Mouse (Mus musculus) kidney, adult 9 months (tissue): ENCODE data around the gene Il4i1.

ENCODE experiments used
- DNase-seq: peaks from one replicate; pipeline ENCODE4 v3.0.0; 2022

Il4i1 gene

GRCm38 (mm10) chr7:44815721-44816469 lies at the start of gene Il4i1, which contains the start of gene Nup62:
TSS of gene Il4i1 (plus strand) at chr7:44816387.
TSS of gene Nup62 (plus strand) at chr7:44816088.
- DNase-seq = peak; percentile 99

- no peak for DNase-seq
Observed at GRCm38 (mm10) chr7:44768129-44768528, 48.1 kb upstream of the Il4i1 start.

- DNase-seq = peak; percentile 79
Observed at GRCm38 (mm10) chr7:44770046-44770578, 46.1 kb upstream of the Il4i1 start.

GRCm38 (mm10) chr7:44772591-44773204 lies 43.5 kb upstream of the Il4i1 start:
- DNase-seq = no peak

DNA sequence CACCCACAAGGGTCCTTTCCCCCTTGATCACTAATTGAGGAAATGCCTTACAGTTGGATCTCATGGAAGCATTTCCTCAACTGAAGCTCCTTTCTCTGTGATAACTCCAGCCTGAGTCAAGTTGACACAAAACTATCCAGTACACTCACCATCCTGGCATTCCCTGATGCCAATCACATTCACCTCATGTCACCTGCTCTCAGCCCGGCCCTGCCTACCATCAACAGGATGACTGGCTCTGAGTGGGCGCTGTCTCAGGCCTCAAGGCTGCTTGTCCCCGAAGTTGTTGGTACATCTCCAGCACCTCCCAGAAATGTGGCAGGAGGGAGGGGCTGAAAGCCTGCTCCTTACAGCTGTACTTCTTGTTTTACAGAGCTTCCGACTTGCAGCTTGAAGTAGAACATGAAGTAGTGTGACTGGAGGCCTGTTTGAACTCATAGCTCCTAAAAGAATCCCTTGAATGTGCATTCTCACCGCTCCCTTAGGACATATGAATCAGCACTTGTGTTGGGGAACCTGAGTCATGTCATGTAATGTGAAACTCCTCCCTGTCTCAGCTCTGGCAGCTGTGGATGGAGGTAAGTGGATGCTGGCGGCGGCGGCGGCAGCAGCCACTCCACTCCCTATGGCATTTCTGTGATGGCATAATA lies 39.2 kb upstream of the Il4i1 start:
- DNase-seq = no peak

DNA sequence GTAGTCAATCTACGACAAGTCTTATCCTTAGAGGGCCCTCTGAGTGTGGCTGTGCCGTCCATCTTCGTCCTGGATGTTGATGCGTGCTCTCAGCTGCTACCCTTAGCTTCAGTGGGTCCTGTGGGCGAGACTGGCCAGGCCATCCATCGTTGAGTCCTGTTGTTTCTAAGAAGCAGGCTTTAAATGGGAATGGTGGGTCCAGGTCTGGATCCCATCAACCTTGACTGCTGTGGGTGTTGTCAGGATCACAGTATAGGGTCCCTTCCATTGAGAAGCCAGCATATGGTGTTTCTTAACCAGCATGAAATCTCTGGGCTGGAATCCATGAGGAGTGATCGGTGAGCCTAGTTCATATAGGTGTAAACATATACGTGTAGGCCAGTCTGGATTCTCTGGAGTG lies 36.1 kb upstream of the Il4i1 start:
- DNase-seq = no peak

DNA sequence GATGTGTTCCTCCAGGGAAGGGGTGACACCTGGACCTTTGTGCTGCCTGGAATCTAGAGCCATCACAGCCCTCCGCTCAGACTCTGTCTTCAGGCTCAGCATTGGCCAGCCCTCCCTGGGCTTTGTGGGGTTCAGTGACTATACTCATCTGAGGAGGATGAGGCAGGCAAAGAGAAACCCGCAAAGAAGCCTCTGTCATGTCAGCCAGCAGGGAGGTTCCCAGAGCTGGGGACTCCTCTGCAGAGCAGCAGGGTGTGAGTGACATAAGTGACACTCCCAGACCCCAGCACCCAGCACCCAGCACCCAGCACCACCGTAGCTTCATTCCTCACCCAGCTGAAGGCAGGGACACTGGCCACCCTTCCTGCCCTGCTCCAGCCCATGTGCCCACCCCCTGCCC lies 26.7 kb upstream of the Il4i1 start:
- no peak for DNase-seq

GRCm38 (mm10) chr7:44790066-44790465 lies 26.1 kb upstream of the Il4i1 start:
- no peak for DNase-seq

GRCm38 (mm10) chr7:44792781-44793180 lies 23.4 kb upstream of the Il4i1 start:
- no peak for DNase-seq

- DNase-seq = no peak
Observed at GRCm38 (mm10) chr7:44808927-44809326, 7.3 kb upstream of the Il4i1 start.

GRCm38 (mm10) chr7:44809466-44809865 lies 6.7 kb upstream of the Il4i1 start:
- no peak for DNase-seq

- no peak for DNase-seq
Observed at GRCm38 (mm10) chr7:44810365-44810764, 5.8 kb upstream of the Il4i1 start.

DNA sequence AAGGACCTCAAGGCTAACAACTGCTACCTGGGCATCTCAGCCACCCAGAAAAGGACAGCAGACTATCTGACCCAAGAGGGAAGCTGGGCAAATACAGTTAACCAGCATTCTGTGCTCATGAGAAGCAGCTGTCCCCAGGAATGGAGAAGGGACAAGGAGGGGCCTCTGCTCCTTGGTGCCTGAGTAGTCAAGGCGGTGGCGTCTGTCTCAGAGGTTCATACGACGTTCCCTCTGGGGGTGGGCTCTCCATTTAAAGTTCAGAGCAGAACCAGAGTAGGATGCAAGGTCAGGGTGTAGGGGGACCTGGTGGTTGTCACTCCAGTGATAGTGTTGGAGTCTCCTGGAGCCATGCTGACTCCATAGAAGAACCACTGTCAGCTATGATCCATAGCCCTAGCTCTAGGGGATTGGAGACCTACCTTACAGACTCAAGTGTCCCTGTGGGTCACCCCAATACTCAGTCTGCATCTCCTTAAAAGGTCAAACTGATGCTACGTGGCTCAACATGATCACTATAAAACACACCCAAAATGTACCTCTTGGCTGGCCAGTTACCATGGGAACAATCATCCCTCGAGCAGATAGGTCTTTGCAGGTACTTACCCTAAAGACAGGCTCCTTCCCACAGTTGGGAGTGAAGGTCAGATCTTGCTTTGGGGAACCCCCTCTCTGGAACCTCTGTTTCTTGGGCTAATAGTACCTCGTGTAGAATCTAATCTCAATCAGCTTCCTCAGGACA lies 5.2 kb upstream of the Il4i1 start:
- no peak for DNase-seq

DNA sequence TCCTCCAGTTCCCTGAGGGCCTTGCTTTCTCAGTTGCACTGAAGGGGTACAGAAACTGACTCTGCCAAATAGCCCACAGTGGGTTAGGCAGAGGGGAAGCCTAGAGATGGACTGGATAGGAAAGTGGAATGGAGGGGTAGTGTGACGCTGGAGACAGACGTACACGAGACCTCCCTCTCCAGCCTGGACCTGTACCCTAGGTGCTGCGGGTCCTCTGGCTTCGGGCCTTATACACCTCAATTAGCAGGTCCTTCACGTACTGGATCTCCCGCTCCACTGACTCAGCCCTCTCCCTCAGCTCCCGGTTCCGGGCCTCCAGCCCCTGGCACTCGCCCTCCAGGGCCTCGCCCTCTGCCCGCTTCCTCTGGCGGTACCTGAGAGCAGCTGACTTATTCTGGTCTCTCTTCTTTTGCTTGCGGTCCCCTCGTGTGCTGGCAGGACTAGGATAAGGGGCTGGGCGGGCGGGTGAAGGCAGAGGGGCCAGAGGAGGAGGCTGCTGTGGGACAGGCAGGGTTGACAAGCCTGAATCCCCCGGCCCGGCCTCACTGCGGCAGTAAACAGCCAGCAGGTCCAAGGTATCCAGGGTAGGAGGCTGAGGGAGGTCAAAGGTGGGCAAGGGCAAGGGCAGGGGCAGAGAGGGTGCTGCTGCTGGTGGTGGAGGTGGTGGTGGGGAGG lies 3.4 kb upstream of the Il4i1 start:
- no peak for DNase-seq

DNA sequence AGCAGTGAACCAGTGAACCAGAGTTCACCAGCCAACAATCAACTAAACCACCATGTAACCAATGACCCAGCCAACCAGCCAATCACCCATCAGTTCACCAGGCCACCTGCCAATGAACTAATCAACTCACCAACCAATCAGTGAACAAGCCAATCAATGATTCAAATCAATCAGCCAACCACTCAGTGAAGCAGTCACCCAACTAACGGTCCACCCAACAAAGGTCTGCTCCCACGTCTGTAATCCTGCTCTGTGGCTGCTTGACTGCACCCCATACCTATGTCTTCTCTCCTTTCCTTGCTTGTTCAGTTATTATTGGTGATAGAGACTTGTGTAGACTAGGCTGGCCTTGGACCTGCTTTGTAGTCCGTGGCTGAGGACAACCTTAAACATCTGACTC lies 2.2 kb upstream of the Il4i1 start:
- no peak for DNase-seq

- DNase-seq = no peak
Observed at GRCm38 (mm10) chr7:44814423-44814822, 1.8 kb upstream of the Il4i1 start.

DNA sequence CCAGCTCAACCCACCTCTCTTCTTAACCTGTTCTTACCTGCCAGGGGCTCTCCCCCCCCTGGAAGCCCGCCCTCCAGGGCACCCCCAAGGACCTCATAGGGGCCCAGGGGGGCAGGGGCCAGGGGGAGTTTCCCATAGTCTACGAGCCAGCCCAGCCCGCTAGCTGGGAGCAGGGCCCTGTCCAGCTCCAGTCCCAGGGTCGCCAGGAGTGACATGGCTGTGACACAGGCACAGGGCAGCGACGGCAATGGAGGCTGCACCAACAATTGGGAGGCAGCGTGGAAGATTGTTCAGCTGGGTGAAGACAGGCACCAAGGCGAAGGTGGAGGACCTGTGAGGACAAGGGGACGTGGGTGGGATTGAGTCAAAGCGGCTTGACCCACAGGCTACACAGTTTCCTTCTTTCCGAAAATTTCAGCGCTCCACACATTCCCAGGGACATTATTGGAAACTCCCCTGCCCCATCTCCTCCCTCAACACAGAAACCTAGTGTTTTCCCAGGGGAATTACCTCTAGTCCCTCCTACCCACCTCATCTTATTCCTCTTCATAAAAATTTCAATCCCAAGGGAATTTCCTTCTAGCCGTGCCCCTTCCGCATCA lies 1.1 kb upstream of the Il4i1 start:
- DNase-seq = peak; percentile 37

- peak; percentile 47 for DNase-seq
Observed at GRCm38 (mm10) chr7:44816470-44817021, 359 bp downstream of the Il4i1 start, which contains the start of gene Atf5. TSS of gene Atf5 (minus strand) at chr7:44816658.

GRCm38 (mm10) chr7:44817441-44817840 lies 1.3 kb downstream of the Il4i1 start:
- no peak for DNase-seq

GRCm38 (mm10) chr7:44818164-44818563 lies 2.0 kb downstream of the Il4i1 start:
- no peak for DNase-seq

- DNase-seq = no peak
Observed at GRCm38 (mm10) chr7:44818751-44819235, 2.6 kb downstream of the Il4i1 start.
